Mouse (Mus musculus): ENCODE data around the gene Gata5.
A peak's percentile ranks its signal among the peaks of the same experiment; 100 is the strongest.

The Gata5 gene

GRCm38 (mm10) chr2:180334551-180334986 is at the start of gene Gata5:
Gene Gata5, minus strand, starts transcription at chr2:180334699.
- peak; percentile 89 for DNase-seq (ENCODE audit: low spot score)

GRCm38 (mm10) chr2:180376730-180377129 is 42.2 kb upstream of the Gata5 start:
- DNase-seq (ENCODE audit: low spot score), result no peak

- no peak for DNase-seq (ENCODE audit: low spot score)
These were observed 38.8 kb upstream of the Gata5 start for GRCm38 (mm10) chr2:180373256-180373655.

- no peak for DNase-seq (ENCODE audit: low spot score)
These were observed 33.9 kb upstream of the Gata5 start for GRCm38 (mm10) chr2:180368359-180368758.

- DNase-seq (ENCODE audit: low spot score), result no peak
These were observed 32.9 kb upstream of the Gata5 start for GRCm38 (mm10) chr2:180367350-180367749.

GRCm38 (mm10) chr2:180363434-180363720 is 28.9 kb upstream of the Gata5 start:
- DNase-seq (ENCODE audit: low spot score), result no peak

- no peak for DNase-seq (ENCODE audit: low spot score)
These were observed 28.3 kb upstream of the Gata5 start for GRCm38 (mm10) chr2:180362585-180363433.

GRCm38 (mm10) chr2:180359062-180359461 is 24.6 kb upstream of the Gata5 start:
- peak; percentile 59 for DNase-seq (ENCODE audit: low spot score)

- peak; percentile 79 for DNase-seq (ENCODE audit: low spot score)
These were observed 18.8 kb upstream of the Gata5 start for GRCm38 (mm10) chr2:180353338-180353737.

- DNase-seq (ENCODE audit: low spot score), result peak; percentile 65
These were observed 16.2 kb upstream of the Gata5 start for GRCm38 (mm10) chr2:180350700-180351099.

GRCm38 (mm10) chr2:180346820-180347497 is 12.5 kb upstream of the Gata5 start:
- DNase-seq (ENCODE audit: low spot score), result peak; percentile 93

GRCm38 (mm10) chr2:180343092-180343491 is 8.6 kb upstream of the Gata5 start:
- no peak for DNase-seq (ENCODE audit: low spot score)

GRCm38 (mm10) chr2:180342189-180342588 is 7.7 kb upstream of the Gata5 start:
- DNase-seq (ENCODE audit: low spot score), result no peak

- DNase-seq (ENCODE audit: low spot score), result no peak
These were observed 6.7 kb upstream of the Gata5 start for GRCm38 (mm10) chr2:180341229-180341628.

- DNase-seq (ENCODE audit: low spot score), result no peak
These were observed 5.4 kb upstream of the Gata5 start for GRCm38 (mm10) chr2:180339886-180340285.

GRCm38 (mm10) chr2:180333778-180334550 is 535 bp downstream of the Gata5 start:
- no peak for DNase-seq (ENCODE audit: low spot score)

GRCm38 (mm10) chr2:180329466-180329865 is 5.0 kb downstream of the Gata5 start:
- no peak for DNase-seq (ENCODE audit: low spot score)

- peak; percentile 64 for DNase-seq (ENCODE audit: low spot score)
These were observed 11.7 kb downstream of the Gata5 start for GRCm38 (mm10) chr2:180322674-180323355.

GRCm38 (mm10) chr2:180320216-180320615 is 14.3 kb downstream of the Gata5 start:
- no peak for DNase-seq (ENCODE audit: low spot score)

- DNase-seq (ENCODE audit: low spot score), result no peak
These were observed 16.9 kb downstream of the Gata5 start for GRCm38 (mm10) chr2:180317591-180317990.

GRCm38 (mm10) chr2:180314292-180314691 is 20.2 kb downstream of the Gata5 start:
- DNase-seq (ENCODE audit: low spot score), result no peak

GRCm38 (mm10) chr2:180311147-180311546 is 23.4 kb downstream of the Gata5 start:
- no peak for DNase-seq (ENCODE audit: low spot score)
